Mouse (Mus musculus): Measurements from ENCODE around the gene Aif1l. TPM values are rescaled to one million over a fixed set of nuclear protein-coding genes. Genes with fewer than 3 reads are reported as not detected.
A peak's percentile ranks its signal among the peaks of the same experiment; 100 is the strongest.
"Not testable (repeated sequence)": the region's sequence is repeated elsewhere in the genome, so short reads cannot be mapped to it uniquely, and the experiment has no call there.

Aif1l gene
- polyA plus RNA-seq (2011; ENCODE audit: insufficient read depth, insufficient read length, low replicate concordance, missing spikeins): 1.2 TPM in 1 of 2 replicates, not detected in the other

DNA sequence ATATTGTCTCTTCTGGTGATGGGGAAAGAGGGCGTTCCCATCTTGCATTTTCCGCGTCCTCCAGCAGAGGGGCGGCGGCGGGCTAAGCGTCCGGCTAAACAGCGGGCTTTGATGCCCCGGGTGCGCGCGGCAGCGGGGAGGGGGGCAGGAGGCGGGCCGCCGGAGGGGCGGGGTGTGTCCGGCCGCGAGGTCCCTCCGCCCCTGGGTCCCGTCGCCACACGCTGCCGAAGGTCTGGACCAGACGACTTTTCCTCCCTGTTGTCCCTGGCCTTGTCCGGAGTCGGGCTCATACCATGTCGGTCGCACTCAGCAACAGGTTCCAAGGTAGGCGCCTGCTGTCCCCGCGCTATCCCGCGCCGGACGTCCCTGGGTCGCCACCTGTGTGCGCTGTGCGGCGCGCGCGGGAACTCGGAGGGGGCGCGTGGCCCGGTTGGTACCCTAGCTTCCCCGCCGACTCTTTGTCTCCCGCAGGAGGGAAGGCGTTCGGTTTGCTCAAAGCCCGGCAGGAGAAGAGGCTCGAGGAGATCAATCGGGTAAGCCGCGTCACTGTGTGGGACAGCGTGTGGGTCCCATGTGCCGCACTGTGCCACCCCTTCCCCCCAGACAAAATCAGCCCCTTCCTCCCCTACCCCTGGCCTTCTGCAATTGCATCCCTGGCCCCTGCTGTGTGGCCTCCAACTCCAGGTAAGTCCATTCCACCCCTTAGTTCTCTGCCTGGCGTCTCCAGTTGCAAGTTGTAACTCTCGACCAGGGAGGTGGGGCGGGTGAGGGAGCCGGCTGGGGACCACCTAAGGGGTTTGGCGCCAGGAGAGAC, at the start of gene Aif1l:
Gene Aif1l, plus strand, starts transcription at position 82 of the 814 bp plus-strand sequence.
- under 1% methylated on average over 66 of the region's 66 CpGs for WGBS
- no peak within 1 kb of the TSS for H3K27ac ChIP-seq (ENCODE audit: control insufficient read depth, insufficient read depth, low read depth, low read length, poor library complexity)
- TF ChIP-seq CTCF (IDR thresholded peaks at IDR 0.05; ENCODE audit: control insufficient read depth, insufficient read depth, low read length) (no peak), POLR2A (IDR thresholded peaks at IDR 0.05; ENCODE audit: borderline replicate concordance, control insufficient read depth, low read depth, low read length) (no peak)
- peak within 1 kb of the TSS; percentile 3 for H3K4me3 ChIP-seq (replicated peaks; ENCODE audit: control insufficient read depth, low read depth, low read length)
- no peaks in the 10 kb centered on the region for H3K4me1 ChIP-seq (ENCODE audit: control insufficient read depth, insufficient read depth, low read length)

DNA sequence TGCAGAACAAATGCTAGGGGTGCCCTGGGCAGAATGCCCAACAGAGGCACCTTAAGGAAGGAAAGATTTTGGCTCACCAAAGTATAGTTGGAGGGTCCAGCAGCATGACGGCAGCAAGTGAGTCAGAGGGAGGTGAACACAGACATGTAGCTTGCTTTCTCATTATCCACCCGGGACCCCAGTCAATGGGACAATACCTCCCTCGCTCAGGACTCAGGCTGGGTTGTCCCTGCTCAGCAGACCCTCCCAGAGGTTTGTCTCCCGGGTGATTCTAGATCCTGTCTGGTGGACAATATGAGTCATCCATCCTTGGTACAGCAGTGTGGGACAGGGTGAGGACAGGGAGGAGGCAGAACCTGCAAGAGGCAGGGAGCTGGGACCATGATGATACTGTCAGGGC, 49.0 kb upstream of the Aif1l start:
- no peak overlapping the region for H3K4me3 ChIP-seq (replicated peaks; ENCODE audit: control insufficient read depth, low read depth, low read length)
- 79% methylated on average over 4 of the region's 4 CpGs for WGBS
- no peak overlapping the region for H3K27ac ChIP-seq (ENCODE audit: control insufficient read depth, insufficient read depth, low read depth, low read length, poor library complexity)
- TF ChIP-seq POLR2A (IDR thresholded peaks at IDR 0.05; ENCODE audit: borderline replicate concordance, control insufficient read depth, low read depth, low read length) (no peak), CTCF (IDR thresholded peaks at IDR 0.05; ENCODE audit: control insufficient read depth, insufficient read depth, low read length) (no peak)
- H3K4me1 ChIP-seq (ENCODE audit: control insufficient read depth, insufficient read depth, low read length): no peaks in the 10 kb centered on the region

DNA sequence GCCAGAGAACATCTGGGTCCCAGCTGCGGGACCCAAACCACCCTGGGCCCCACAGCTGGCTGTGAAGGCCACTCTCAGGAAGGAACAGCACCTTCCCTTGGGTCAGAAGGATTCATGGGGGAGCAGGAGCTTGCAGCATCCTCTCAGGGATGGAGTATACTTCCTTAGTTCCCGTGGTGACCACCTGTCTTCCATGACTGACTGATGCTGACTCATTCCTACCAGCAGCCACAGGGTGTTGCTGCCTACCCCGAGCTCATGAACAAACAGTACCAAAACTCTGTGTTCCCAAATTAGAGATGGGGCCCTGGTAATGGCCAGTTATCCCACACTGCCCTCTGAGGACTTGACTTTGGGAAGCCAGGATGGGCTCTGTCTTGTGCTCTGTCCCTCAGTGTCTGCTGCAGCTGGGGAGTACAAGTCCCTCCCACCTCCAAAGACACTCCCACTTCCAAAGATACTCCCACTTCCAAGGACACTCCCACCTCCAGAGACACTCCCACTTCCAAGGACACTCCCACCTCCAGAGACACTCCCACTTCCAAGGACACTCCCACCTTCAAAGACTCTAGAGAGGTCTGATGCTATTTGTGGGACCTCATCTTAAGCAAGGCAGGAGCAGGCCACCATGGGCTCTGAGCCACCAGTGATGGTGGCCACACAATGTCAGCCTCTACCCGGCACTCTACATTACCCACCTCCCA, 48.1 kb upstream of the Aif1l start:
- Histone ChIP-seq H3K4me3 (replicated peaks; ENCODE audit: control insufficient read depth, low read depth, low read length) (no peak overlapping the region), H3K27ac (ENCODE audit: control insufficient read depth, insufficient read depth, low read depth, low read length, poor library complexity) (no peak overlapping the region), H3K4me1 (ENCODE audit: control insufficient read depth, insufficient read depth, low read length) (no peaks in the 10 kb centered on the region)
- no peak for TF ChIP-seq CTCF (IDR thresholded peaks at IDR 0.05; ENCODE audit: control insufficient read depth, insufficient read depth, low read length)
- TF ChIP-seq POLR2A (IDR thresholded peaks at IDR 0.05; ENCODE audit: borderline replicate concordance, control insufficient read depth, low read depth, low read length): no peak
- 31% methylated on average over 4 of the region's 4 CpGs for WGBS

DNA sequence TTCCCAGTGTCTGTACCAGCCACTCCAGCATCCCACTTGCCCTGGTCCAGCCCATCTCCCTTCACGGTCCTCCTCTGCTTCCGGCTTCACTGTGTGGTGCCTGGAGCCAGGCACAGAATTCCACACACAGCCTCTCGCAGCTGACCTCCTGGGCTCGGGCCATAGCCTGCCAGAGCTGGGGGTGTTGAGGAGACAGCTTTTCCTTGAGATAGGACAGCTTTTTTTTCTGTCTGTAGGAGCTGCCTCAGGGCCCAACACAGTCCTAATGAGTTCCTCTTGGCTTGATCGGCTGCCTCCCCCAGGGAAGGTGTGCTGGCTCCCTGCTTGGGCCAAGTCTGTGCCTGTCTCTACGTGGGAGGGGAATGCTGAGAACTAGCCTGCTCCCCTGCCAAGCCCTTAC, 45.9 kb upstream of the Aif1l start:
- Histone ChIP-seq H3K27ac (ENCODE audit: control insufficient read depth, insufficient read depth, low read depth, low read length, poor library complexity) (no peak overlapping the region), H3K4me3 (replicated peaks; ENCODE audit: control insufficient read depth, low read depth, low read length) (no peak overlapping the region), H3K4me1 (ENCODE audit: control insufficient read depth, insufficient read depth, low read length) (no peaks in the 10 kb centered on the region)
- 75% methylated on average over 6 of the region's 6 CpGs for WGBS
- no peak for TF ChIP-seq POLR2A (IDR thresholded peaks at IDR 0.05; ENCODE audit: borderline replicate concordance, control insufficient read depth, low read depth, low read length)
- no peak for TF ChIP-seq CTCF (IDR thresholded peaks at IDR 0.05; ENCODE audit: control insufficient read depth, insufficient read depth, low read length)

DNA sequence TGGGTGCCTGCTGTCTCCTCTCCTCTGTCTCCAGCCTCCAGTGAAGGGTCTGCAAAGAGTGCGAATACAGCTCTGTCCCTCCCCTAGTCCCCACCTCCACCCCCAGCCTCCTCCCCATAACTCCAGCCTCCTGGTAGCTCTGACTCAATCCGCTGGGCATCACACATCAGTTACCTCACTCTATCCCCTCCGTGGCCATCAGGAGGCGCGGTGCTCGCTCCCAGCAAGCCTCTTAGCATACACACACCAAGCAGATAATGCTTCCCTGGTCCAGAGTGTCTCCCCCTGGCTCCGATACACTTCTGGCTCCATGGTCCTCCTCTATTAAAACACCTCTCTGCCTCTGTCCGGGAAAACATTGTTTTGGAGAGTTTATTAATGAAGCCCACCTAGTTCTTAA, 45.3 kb upstream of the Aif1l start:
- Histone ChIP-seq H3K4me3 (replicated peaks; ENCODE audit: control insufficient read depth, low read depth, low read length) (no peak overlapping the region), H3K27ac (ENCODE audit: control insufficient read depth, insufficient read depth, low read depth, low read length, poor library complexity) (no peak overlapping the region), H3K4me1 (ENCODE audit: control insufficient read depth, insufficient read depth, low read length) (no peaks in the 10 kb centered on the region)
- WGBS: 39% methylated on average over 8 of the region's 8 CpGs
- no peak for TF ChIP-seq POLR2A (IDR thresholded peaks at IDR 0.05; ENCODE audit: borderline replicate concordance, control insufficient read depth, low read depth, low read length)

DNA sequence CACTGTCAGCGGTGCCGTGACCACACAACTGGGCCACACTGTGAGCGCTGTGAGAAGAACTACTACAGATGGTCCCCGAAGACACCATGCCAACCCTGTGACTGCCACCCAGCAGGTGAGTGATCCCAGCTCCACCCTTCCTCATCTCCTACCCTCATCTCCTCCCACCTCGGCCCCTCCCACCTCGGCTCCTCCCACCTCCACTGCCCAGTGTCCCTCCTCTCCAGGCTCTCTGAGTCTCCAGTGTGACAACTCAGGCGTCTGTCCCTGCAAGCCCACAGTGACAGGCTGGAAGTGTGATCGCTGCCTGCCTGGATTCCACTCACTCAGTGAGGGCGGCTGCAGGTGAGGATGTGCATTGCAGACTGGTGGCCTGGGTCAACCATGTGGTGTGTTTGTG, 44.3 kb upstream of the Aif1l start:
- H3K27ac ChIP-seq (ENCODE audit: control insufficient read depth, insufficient read depth, low read depth, low read length, poor library complexity): no peak overlapping the region

DNA sequence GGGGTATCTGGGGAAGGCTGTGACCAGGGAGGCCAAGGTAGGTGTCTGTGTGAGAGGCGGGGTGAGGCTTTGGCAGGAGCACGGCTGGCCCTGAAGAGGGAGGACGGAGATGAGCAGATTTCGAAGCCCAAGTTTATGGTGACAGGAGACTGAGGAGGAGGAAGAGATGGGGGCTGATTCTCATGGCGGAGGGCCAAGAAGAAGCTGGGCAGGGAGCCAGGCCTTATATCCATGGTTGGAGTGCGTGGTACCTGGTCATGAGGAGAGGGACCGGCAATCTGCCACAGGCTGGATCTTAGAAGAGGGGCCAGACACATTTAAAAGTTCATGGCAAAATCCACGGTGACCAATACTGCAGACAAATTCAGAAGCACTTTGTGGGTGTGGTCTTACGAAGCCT, 43.5 kb upstream of the Aif1l start:
- Histone ChIP-seq H3K4me1 (ENCODE audit: control insufficient read depth, insufficient read depth, low read length) (no peaks in the 10 kb centered on the region), H3K4me3 (replicated peaks; ENCODE audit: control insufficient read depth, low read depth, low read length) (no peak overlapping the region), H3K27ac (ENCODE audit: control insufficient read depth, insufficient read depth, low read depth, low read length, poor library complexity) (no peak overlapping the region)
- 66% methylated on average over 9 of the region's 9 CpGs for WGBS
- TF ChIP-seq CTCF (IDR thresholded peaks at IDR 0.05; ENCODE audit: control insufficient read depth, insufficient read depth, low read length) (no peak), POLR2A (IDR thresholded peaks at IDR 0.05; ENCODE audit: borderline replicate concordance, control insufficient read depth, low read depth, low read length) (no peak)

More for the DNA sequence above, 44.3 kb upstream of the Aif1l start:
- TF ChIP-seq POLR2A (IDR thresholded peaks at IDR 0.05; ENCODE audit: borderline replicate concordance, control insufficient read depth, low read depth, low read length): no peak
- TF ChIP-seq CTCF (IDR thresholded peaks at IDR 0.05; ENCODE audit: control insufficient read depth, insufficient read depth, low read length): no peak
- Histone ChIP-seq H3K4me1 (ENCODE audit: control insufficient read depth, insufficient read depth, low read length) (no peaks in the 10 kb centered on the region), H3K4me3 (replicated peaks; ENCODE audit: control insufficient read depth, low read depth, low read length) (no peak overlapping the region)
- 52% methylated on average over 9 of the region's 9 CpGs for WGBS

DNA sequence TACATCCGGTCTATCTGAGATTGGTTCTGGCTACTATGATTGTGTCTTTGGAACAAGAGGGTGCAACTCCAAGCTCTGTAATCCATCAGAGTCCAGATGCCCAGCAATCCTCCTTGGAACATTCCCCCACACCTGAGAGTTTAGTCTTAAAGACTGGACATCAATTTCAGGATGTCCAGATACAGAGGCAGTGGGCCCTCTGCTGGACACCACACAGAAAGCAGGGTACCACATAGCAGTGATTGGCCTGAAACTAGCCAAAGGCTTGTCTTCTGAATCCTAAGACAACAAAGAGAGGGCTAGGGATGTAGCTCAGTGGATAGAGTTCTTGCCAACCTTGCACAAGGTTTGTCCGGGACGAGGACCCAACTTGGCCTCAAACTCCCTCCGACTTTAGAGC, 37.4 kb upstream of the Aif1l start:
- TF ChIP-seq POLR2A (IDR thresholded peaks at IDR 0.05; ENCODE audit: borderline replicate concordance, control insufficient read depth, low read depth, low read length): no peak
- peak; percentile 33; the same call in 1 of the 2 replicates for TF ChIP-seq CTCF (IDR thresholded peaks at IDR 0.05; ENCODE audit: control insufficient read depth, insufficient read depth, low read length)
- no peak overlapping the region for H3K4me3 ChIP-seq (replicated peaks; ENCODE audit: control insufficient read depth, low read depth, low read length)
- 66% methylated on average over 4 of the region's 4 CpGs for WGBS
- H3K27ac ChIP-seq (ENCODE audit: control insufficient read depth, insufficient read depth, low read depth, low read length, poor library complexity): no peak overlapping the region
- H3K4me1 ChIP-seq (ENCODE audit: control insufficient read depth, insufficient read depth, low read length): no peaks in the 10 kb centered on the region

DNA sequence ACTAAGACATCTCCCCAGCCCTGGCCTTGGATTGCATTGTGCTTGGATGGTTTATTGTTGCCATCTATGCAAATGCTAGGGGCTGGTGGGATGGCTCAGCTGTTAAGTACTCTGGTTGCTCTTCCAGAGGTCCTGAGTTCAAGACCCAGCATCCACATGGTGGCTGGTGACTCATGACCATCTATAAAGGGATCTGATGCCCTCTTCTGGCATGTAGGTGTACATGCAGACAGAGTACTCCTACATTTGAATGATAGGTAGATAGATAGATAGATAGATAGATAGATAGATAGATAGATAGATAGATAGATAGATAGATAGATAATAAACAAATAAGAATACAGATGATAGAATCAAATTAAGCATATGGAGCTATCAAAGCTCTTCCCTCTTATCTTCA, 35.7 kb upstream of the Aif1l start:
- not testable (repeated sequence) for H3K4me1 ChIP-seq (ENCODE audit: control insufficient read depth, insufficient read depth, low read length); H3K4me3 ChIP-seq (replicated peaks; ENCODE audit: control insufficient read depth, low read depth, low read length); H3K27ac ChIP-seq (ENCODE audit: control insufficient read depth, insufficient read depth, low read depth, low read length, poor library complexity)

Data from bone marrow, adult 2 months (tissue).